Mouse (Mus musculus): Measurements from ENCODE around the gene Map2k6.
"Not testable (repeated sequence)": the region's sequence is repeated elsewhere in the genome, so short reads cannot be mapped to it uniquely, and the experiment has no call there.

Gene Map2k6

GRCm38 (mm10) chr11:110398553-110399239 is at the start of gene Map2k6:
Gene Map2k6, plus strand, starts transcription at chr11:110399122.
- DNase-seq (ENCODE audit: low spot score), result peak; percentile 77

- no peak for DNase-seq (ENCODE audit: low spot score)
These were observed 44.7 kb upstream of the Map2k6 start for GRCm38 (mm10) chr11:110354261-110354660.

- not testable (repeated sequence) for DNase-seq (ENCODE audit: low spot score)
These were observed 43.8 kb upstream of the Map2k6 start for GRCm38 (mm10) chr11:110355131-110355530.

DNA sequence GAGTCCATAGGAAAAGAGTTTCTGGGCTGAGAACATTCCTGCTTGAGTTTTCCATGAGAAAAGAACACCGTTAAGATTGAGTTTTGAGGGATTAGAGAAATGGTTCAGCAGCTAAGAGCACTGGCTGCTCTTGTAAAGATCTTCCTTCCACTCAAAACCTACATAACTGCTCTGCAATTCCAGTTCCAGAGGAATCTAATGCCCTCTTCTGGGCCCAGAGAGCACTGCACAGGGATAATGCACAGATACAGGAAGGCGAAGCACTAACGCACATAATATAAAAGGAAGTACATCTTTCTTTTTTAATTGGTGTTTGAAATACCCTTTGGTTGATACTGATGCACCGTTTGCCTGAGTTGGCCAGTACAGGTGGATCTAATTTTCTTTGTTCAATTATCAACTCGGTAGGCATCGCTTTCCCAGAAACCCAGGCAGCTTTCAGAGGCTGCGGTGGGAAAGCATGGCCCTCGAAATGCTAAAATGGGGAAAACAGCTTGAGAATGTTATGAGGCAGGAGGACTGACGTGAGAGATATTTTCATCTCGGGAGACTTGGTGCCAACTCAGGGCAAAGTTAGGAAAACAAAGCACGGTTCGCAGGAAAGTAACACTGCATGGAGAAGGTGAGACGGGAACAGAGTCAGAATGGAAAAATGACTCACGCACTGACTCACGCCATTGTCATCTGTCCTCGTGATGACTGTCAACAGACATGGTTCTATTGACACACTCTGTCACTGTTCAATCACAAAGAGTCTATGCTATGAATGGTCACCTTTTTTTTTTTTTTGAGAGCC is 41.0 kb upstream of the Map2k6 start:
- peak; percentile 38 for DNase-seq (ENCODE audit: low spot score)

DNA sequence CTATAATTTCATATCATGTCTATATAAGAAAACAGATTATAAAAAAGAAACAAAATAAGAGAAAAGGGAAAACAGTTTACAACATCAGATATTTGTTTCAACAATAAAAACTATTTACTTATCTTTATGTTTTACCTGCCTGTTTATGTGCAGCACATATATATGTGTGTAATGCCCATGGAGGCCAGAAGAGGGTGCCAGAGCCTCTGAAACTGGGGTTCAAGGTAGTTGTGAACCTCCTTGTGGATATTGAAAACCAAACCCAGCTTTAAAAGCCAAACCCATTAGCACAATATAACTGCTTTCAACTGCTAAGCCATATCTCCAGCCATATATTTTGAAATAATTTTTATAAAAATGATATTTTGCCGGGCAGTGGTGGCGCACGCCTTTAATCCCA is 33.9 kb upstream of the Map2k6 start:
- DNase-seq (ENCODE audit: low spot score), result peak; percentile 25

- DNase-seq (ENCODE audit: low spot score), result no peak
These were observed 32.0 kb upstream of the Map2k6 start for GRCm38 (mm10) chr11:110366902-110367301.

DNA sequence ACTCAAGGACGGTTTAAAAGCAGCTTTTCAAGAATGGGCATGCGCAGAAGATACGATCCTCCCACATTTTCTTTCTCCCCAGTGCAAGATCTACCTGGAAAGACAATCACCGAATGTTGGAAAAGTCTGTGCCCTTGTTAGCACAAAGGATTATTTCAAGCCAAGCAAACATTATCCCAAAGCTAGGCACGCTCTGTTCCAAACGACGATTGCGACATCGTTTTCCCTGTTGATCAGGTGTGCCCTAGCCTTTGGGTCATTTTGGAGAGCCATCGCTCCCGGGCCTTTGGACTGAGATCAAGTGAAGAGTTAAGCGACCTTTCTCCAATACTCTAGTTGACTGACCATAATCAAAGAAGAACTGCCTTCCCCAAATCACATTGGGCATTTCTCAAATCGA is 31.3 kb upstream of the Map2k6 start:
- no peak for DNase-seq (ENCODE audit: low spot score)

DNA sequence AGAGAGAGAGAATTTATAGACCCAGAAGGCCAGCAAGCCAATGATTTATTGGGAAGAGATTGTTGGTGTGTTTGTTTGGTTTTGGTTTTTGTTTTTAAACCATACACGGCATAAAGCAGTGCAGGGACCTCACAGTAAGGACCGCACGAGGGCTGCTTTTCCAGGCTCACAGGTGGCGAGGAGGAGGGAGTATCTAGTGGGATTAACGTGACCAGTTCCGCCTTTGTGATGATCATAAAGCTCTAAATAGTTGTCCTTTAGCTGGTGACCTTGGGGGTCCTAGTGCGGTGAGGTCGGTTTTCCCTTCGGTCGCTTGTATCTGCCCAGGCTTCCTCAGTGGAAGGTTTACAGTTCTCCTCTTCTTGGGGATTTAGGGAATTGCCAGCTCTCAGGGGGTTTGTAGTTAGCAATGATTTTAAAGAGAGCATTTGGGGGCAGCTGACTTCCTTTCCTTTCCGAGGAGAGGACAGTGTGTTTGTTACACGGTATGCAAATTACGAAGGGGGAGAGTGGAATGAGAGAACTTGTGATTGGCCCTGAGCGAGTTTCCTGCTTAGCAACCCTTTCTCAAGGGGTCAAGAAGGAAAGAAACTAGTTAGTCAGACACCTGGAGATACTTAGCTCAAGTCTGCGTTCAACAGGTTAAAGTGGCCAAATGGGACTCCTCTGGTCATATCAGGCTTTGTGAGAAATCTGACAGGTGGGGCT is 29.5 kb upstream of the Map2k6 start:
- DNase-seq (ENCODE audit: low spot score), result no peak

GRCm38 (mm10) chr11:110371827-110372226 is 27.1 kb upstream of the Map2k6 start:
- DNase-seq (ENCODE audit: low spot score), result no peak

GRCm38 (mm10) chr11:110372266-110372954 is 26.5 kb upstream of the Map2k6 start:
- DNase-seq (ENCODE audit: low spot score), result no peak

GRCm38 (mm10) chr11:110374036-110374435 is 24.9 kb upstream of the Map2k6 start:
- peak; percentile 48 for DNase-seq (ENCODE audit: low spot score)

GRCm38 (mm10) chr11:110379661-110380309 is 19.1 kb upstream of the Map2k6 start:
- peak; percentile 16 for DNase-seq (ENCODE audit: low spot score)

GRCm38 (mm10) chr11:110380310-110380668 is 18.6 kb upstream of the Map2k6 start:
- no peak for DNase-seq (ENCODE audit: low spot score)

DNA sequence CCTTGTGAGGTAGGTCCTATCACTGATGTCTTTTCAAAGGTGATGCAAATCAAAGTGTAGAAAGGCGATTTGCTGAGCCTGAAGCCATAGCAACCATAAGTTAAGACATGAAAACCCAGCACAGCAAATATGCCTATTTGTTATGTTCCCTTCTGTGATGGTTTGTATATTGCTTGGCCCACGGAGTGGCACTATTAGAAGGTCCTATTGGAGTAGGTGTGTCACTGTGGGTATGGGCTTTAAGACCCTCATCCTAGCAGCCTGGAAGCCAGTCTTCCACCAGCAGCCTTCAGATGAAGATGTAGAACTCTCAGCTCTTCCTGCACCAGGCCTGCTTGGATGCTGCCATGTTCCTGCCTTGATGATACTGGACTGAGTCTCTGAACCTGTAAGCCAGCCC is 13.4 kb upstream of the Map2k6 start:
- DNase-seq (ENCODE audit: low spot score), result no peak

- DNase-seq (ENCODE audit: low spot score), result no peak
These were observed 6.2 kb upstream of the Map2k6 start for GRCm38 (mm10) chr11:110392763-110393162.

GRCm38 (mm10) chr11:110394788-110395452 is 4.0 kb upstream of the Map2k6 start:
- no peak for DNase-seq (ENCODE audit: low spot score)

GRCm38 (mm10) chr11:110396085-110396484 is 2.8 kb upstream of the Map2k6 start:
- no peak for DNase-seq (ENCODE audit: low spot score)

- no peak for DNase-seq (ENCODE audit: low spot score)
These were observed 573 bp downstream of the Map2k6 start for GRCm38 (mm10) chr11:110399240-110400150.

- no peak for DNase-seq (ENCODE audit: low spot score)
These were observed 1.4 kb downstream of the Map2k6 start for GRCm38 (mm10) chr11:110400283-110400682.

GRCm38 (mm10) chr11:110402671-110403070 is 3.7 kb downstream of the Map2k6 start:
- DNase-seq (ENCODE audit: low spot score), result no peak
